Mouse (Mus musculus) CH12.LX (cell line): ENCODE measurements around the gene Rbm41. TPM values are rescaled to one million over a fixed set of nuclear protein-coding genes. Genes with fewer than 3 reads are reported as not detected.

Experiments used
- DNase-seq: peaks from one replicate; pipeline ENCODE4 v3.0.0-alpha.2; 2013; ENCODE audit errors: extremely low read depth
- H3K27ac ChIP-seq: 2 replicates; pipeline ENCODE4 v1.5.1; 2012; ENCODE audit warnings: low read depth, mild to moderate bottlenecking, control low read depth, moderate library complexity; ENCODE audit not compliant: insufficient read depth
- H3K27me3 ChIP-seq: replicated peaks from 2 replicates; pipeline ENCODE3; 2012; ENCODE audit warnings: inconsistent platforms
- H3K36me3 ChIP-seq, 2 experiments: replicated peaks in 1 of 2; 2 replicates each; pipeline versions ENCODE3 to v1.6.1; 2012; ENCODE audit warnings: inconsistent platforms in 1 of 2, low read length in 1 of 2, mild to moderate bottlenecking in 1 of 2, mixed read lengths in 1 of 2, moderate library complexity in 1 of 2; ENCODE audit not compliant: control insufficient read depth in 1 of 2, insufficient read depth in 1 of 2
- H3K4me1 ChIP-seq, 2 experiments: 2 replicates each; pipeline ENCODE4 v1.6.1; 2012; ENCODE audit warnings: inconsistent platforms in 1 of 2, moderate library complexity in 1 of 2; ENCODE audit not compliant: insufficient read depth in 2 of 2, control insufficient read depth in 1 of 2
- H3K4me2 ChIP-seq: 2 replicates; pipeline ENCODE4 v1.6.1; 2012; ENCODE audit warnings: low read depth, mild to moderate bottlenecking, control low read depth; ENCODE audit not compliant: poor library complexity, insufficient read depth, severe bottlenecking
- H3K4me3 ChIP-seq, 3 experiments: fragments of 150-350 bp in 1 of 3; sonication (generic) in 1 of 3; replicated peaks in 1 of 3; 2 replicates each; pipeline versions ENCODE3 to v1.5.1; 2011 to 2012; ENCODE audit warnings: low read depth in 2 of 3, low read length in 2 of 3, mild to moderate bottlenecking in 2 of 3, moderate library complexity in 2 of 3, control low read depth in 1 of 3, improper control_type of control experiment in 1 of 3, inconsistent platforms in 1 of 3, mixed read lengths in 1 of 3; ENCODE audit not compliant: poor library complexity in 1 of 3
- H3K79me2 ChIP-seq: replicated peaks from 2 replicates; pipeline ENCODE4 v1.6.1; 2012; ENCODE audit warnings: mild to moderate bottlenecking, moderate library complexity; ENCODE audit not compliant: control insufficient read depth, poor library complexity, insufficient read depth, severe bottlenecking; ENCODE audit errors: extremely low read depth
- H3K9ac ChIP-seq: 2 replicates; pipeline ENCODE4 v1.6.1; 2012; ENCODE audit warnings: low read depth, mild to moderate bottlenecking, control low read depth, moderate library complexity; ENCODE audit not compliant: insufficient read depth
- H3K9me3 ChIP-seq: replicated peaks from 2 replicates; pipeline ENCODE3; 2012; ENCODE audit warnings: low read length, inconsistent platforms, mixed read lengths
- CHD1 ChIP-seq: IDR thresholded peaks from 2 replicates; pipeline ENCODE4 v1.6.1; 2012; ENCODE audit warnings: low read depth, low read length, improper control_type of control experiment, inconsistent platforms
- CTCF ChIP-seq, 2 experiments: IDR thresholded peaks in 1 of 2; conservative IDR thresholded peaks in 1 of 2; 2 replicates each; pipeline ENCODE4 v1.5.1; 2011 to 2012; ENCODE audit warnings: low read depth in 2 of 2, low read length in 2 of 2, improper control_type of control experiment in 1 of 2, inconsistent platforms in 1 of 2, mild to moderate bottlenecking in 1 of 2, moderate library complexity in 1 of 2
- E2F4 ChIP-seq: IDR thresholded peaks from 2 replicates; pipeline ENCODE4 v1.6.1; 2011; ENCODE audit warnings: low read depth, low read length, improper control_type of control experiment; ENCODE audit not compliant: insufficient replicate concordance
- ELF1 ChIP-seq: IDR thresholded peaks from 2 replicates; pipeline ENCODE4 v1.6.1; 2014; ENCODE audit warnings: low read depth, mild to moderate bottlenecking, inconsistent platforms, low read length, improper control_type of control experiment
- ETS1 ChIP-seq: conservative IDR thresholded peaks from 2 replicates; pipeline ENCODE4 v1.6.1; 2012; ENCODE audit warnings: low read depth, mild to moderate bottlenecking, inconsistent platforms, low read length, improper control_type of control experiment, moderate library complexity
- HCFC1 ChIP-seq: IDR thresholded peaks from 2 replicates; pipeline ENCODE4 v1.6.1; 2012; ENCODE audit warnings: low read depth, mild to moderate bottlenecking, inconsistent platforms, low read length, improper control_type of control experiment
- IRF4 ChIP-seq: IDR thresholded peaks from 2 replicates; pipeline ENCODE4 v1.6.1; 2014; ENCODE audit warnings: low read depth, mild to moderate bottlenecking, inconsistent platforms, low read length, improper control_type of control experiment
- JUN ChIP-seq: IDR thresholded peaks from 2 replicates; pipeline ENCODE4 v1.6.1; 2011; ENCODE audit warnings: low read depth, mild to moderate bottlenecking, low read length, improper control_type of control experiment, moderate library complexity; ENCODE audit not compliant: insufficient read depth
- JUND ChIP-seq: conservative IDR thresholded peaks from 2 replicates; pipeline ENCODE4 v1.6.1; 2011; ENCODE audit warnings: low read depth, low read length, improper control_type of control experiment
- KAT2A ChIP-seq: IDR thresholded peaks from 2 replicates; pipeline ENCODE4 v1.6.1; 2012; ENCODE audit warnings: low read length, improper control_type of control experiment, inconsistent platforms; ENCODE audit not compliant: insufficient replicate concordance
- MAFK ChIP-seq: IDR thresholded peaks from 2 replicates; pipeline ENCODE4 v1.6.1; 2011; ENCODE audit warnings: low read length, improper control_type of control experiment; ENCODE audit not compliant: insufficient replicate concordance
- MEF2A ChIP-seq: IDR thresholded peaks from 2 replicates; pipeline ENCODE4 v1.6.1; 2014; ENCODE audit warnings: low read depth, mild to moderate bottlenecking, inconsistent platforms, low read length, improper control_type of control experiment, borderline replicate concordance
- MXI1 ChIP-seq: IDR thresholded peaks from 2 replicates; pipeline ENCODE4 v1.6.1; 2011; ENCODE audit warnings: mild to moderate bottlenecking, low read depth, low read length, improper control_type of control experiment
- MYC ChIP-seq: IDR thresholded peaks from 2 replicates; pipeline ENCODE4 v1.6.1; 2011; ENCODE audit warnings: low read depth, mild to moderate bottlenecking, improper control_type of control experiment, low read length
- POLR2A ChIP-seq: IDR thresholded peaks from 2 replicates; pipeline ENCODE4 v1.6.1; 2011; ENCODE audit warnings: low read depth, mild to moderate bottlenecking, improper control_type of control experiment, low read length
- RAD21 ChIP-seq: IDR thresholded peaks from 2 replicates; pipeline ENCODE4 v1.6.1; 2011; ENCODE audit warnings: low read depth, mild to moderate bottlenecking, low read length, improper control_type of control experiment, moderate library complexity
- TCF12 ChIP-seq: IDR thresholded peaks from 2 replicates; pipeline ENCODE4 v1.6.1; 2014; ENCODE audit warnings: low read depth, mild to moderate bottlenecking, inconsistent platforms, low read length, improper control_type of control experiment
- UBTF ChIP-seq: IDR thresholded peaks from 2 replicates; pipeline ENCODE4 v1.6.1; 2012; ENCODE audit warnings: low read depth, mild to moderate bottlenecking, inconsistent platforms, low read length, improper control_type of control experiment, moderate library complexity
- USF2 ChIP-seq: conservative IDR thresholded peaks from 2 replicates; pipeline ENCODE4 v1.6.1; 2011; ENCODE audit warnings: low read depth, low read length, improper control_type of control experiment
- ZKSCAN1 ChIP-seq: IDR thresholded peaks from 2 replicates; pipeline ENCODE4 v1.6.1; 2012; ENCODE audit warnings: low read depth, inconsistent platforms, low read length, improper control_type of control experiment, borderline replicate concordance
- ZMIZ1 ChIP-seq: IDR thresholded peaks from 2 replicates; pipeline ENCODE4 v1.6.1; 2012; ENCODE audit warnings: low read depth, mild to moderate bottlenecking, inconsistent platforms, low read length, improper control_type of control experiment
- ZNF384 ChIP-seq: IDR thresholded peaks from 2 replicates; pipeline ENCODE4 v1.6.1; 2012; ENCODE audit warnings: low read depth, low read length, improper control_type of control experiment, inconsistent platforms
- dilution Hi-C: fragments of 300-500 bp; cut with MboI; formaldehyde crosslinking; loops from 2 replicates; pipeline ENCODE4 v1.14.3; 2020; ENCODE audit warnings: low sequenced_read_pairs; ENCODE audit not compliant: extremely low pct_unique_long_range_greater_than_20kb, extremely low pct_ligation_motif_present
- in situ Hi-C: fragments of 300-500 bp; cut with MboI; formaldehyde crosslinking; loops from 3 replicates; pipeline ENCODE4 v1.14.3; 2019; ENCODE audit warnings: low sequenced_read_pairs, low pct_ligation_motif_present, low pct_unique_long_range_greater_than_20kb, mixed read lengths
- polyA plus RNA-seq: library from polyadenylated mRNA; unstranded; fragments of >175 nt; gene quantifications from 2 replicates; pipeline ENCODE4 v1.2.1, GENCODE M21; 2012; ENCODE audit warnings: low read depth; ENCODE audit not compliant: insufficient read length
- total RNA-seq, 2 experiments: library from RNA; depleted of rRNA; stranded (reverse); fragments of 300-350 nt in 1 of 2; fragments of >200 nt in 1 of 2; gene quantifications; 2 replicates each; pipeline ENCODE4 v1.2.3; 2012 to 2014

The Rbm41 gene
- total and polyA plus RNA-seq, 3 experiments: 6.5 to 11.1 (median 8.9) TPM

- no peak overlapping the region for H3K4me3 ChIP-seq
- TF ChIP-seq TCF12 (no peak), MXI1 (no peak), ZMIZ1 (no peak), IRF4 (no peak), ELF1 (no peak), MAFK (no peak), CTCF (conservative IDR thresholded peaks at IDR 0.05 in 1 of 2, IDR thresholded peaks at IDR 0.05 in 1 of 2; ENCODE audit: low read depth in 2 of 2, low read length in 2 of 2) (no peak), ZKSCAN1 (no peak), CHD1 (no peak), E2F4 (no peak), POLR2A (no peak), RAD21 (no peak), KAT2A (no peak)
- H3K9me3 ChIP-seq: no peaks in the 10 kb centered on the region
- in situ Hi-C loops (no loop called here), dilution Hi-C loops (no loop called here)
- H3K27ac ChIP-seq: no peak overlapping the region
- no peak overlapping the region for H3K4me2 ChIP-seq
- H3K79me2 ChIP-seq: no peaks in the 10 kb centered on the region
- H3K36me3 ChIP-seq: no peaks in the 10 kb centered on the region
- H3K9ac ChIP-seq: no peak overlapping the region
- DNase-seq: no peak
- no peaks in the 10 kb centered on the region for H3K4me1 ChIP-seq
- no peaks in the 10 kb centered on the region for H3K27me3 ChIP-seq
Observed at GRCm38 (mm10) chrX:139883221-139883620, 115.2 kb downstream of the Rbm41 start.

GRCm38 (mm10) chrX:139877936-139878335 is 120.5 kb downstream of the Rbm41 start:
- no peak for DNase-seq
- Histone ChIP-seq H3K4me3 (no peak overlapping the region), H3K9ac (no peak overlapping the region), H3K4me1 (no peaks in the 10 kb centered on the region), H3K4me2 (no peak overlapping the region), H3K79me2 (no peaks in the 10 kb centered on the region), H3K9me3 (no peaks in the 10 kb centered on the region), H3K36me3 (no peaks in the 10 kb centered on the region), H3K27me3 (no peaks in the 10 kb centered on the region), H3K27ac (no peak overlapping the region)
- in situ Hi-C loops: no loop called here
- TF ChIP-seq HCFC1 (no peak), UBTF (no peak), MYC (no peak), ZNF384 (no peak), ZKSCAN1 (no peak), MXI1 (no peak), MEF2A (no peak), CHD1 (no peak), JUN (no peak), JUND (no peak), KAT2A (no peak), USF2 (no peak), CTCF (conservative IDR thresholded peaks at IDR 0.05 in 1 of 2, IDR thresholded peaks at IDR 0.05 in 1 of 2; ENCODE audit: low read depth in 2 of 2, low read length in 2 of 2) (no peak), POLR2A (no peak), ETS1 (no peak)
- dilution Hi-C loops: no loop called here
